Mouse (Mus musculus): ENCODE results near the gene Ccdc12. TPM values are rescaled to one million over a fixed set of nuclear protein-coding genes. Genes with fewer than 3 reads are reported as not detected.

Ccdc12 gene
- total and polyA plus RNA-seq, 3 experiments: 85.2 to 104 (median 97.8) TPM

GRCm38 (mm10) chr9:110746238-110746637 is 89.9 kb downstream of the Ccdc12 start:
- Histone ChIP-seq H3K36me3 (replicated peaks in 1 of 2; ENCODE audit: control insufficient read depth in 1 of 2, insufficient read depth in 1 of 2, low read length in 1 of 2) (no peaks in the 10 kb centered on the region), H3K79me2 (replicated peaks; ENCODE audit: control insufficient read depth, extremely low read depth, insufficient read depth, poor library complexity, severe bottlenecking) (no peaks in the 10 kb centered on the region), H3K4me2 (ENCODE audit: insufficient read depth, low read depth, poor library complexity, severe bottlenecking) (no peak overlapping the region), H3K9me3 (replicated peaks; ENCODE audit: low read length) (no peaks in the 10 kb centered on the region), H3K27me3 (replicated peaks) (peaks cover 92% of the 10 kb centered on the region), H3K4me3 (replicated peaks in 1 of 3; ENCODE audit: low read depth in 2 of 3, low read length in 2 of 3, poor library complexity in 1 of 3) (no peak overlapping the region), H3K27ac (ENCODE audit: insufficient read depth, low read depth) (no peak overlapping the region), H3K9ac (ENCODE audit: insufficient read depth, low read depth) (no peak overlapping the region), H3K4me1 (ENCODE audit: control insufficient read depth in 1 of 2, insufficient read depth in 2 of 2) (peaks cover 2 to 4% of the 10 kb centered on the region in 2 experiments; a peak in 1 of 4 replicates)
- dilution Hi-C loops (cut with MboI; ENCODE audit: extremely low pct_ligation_motif_present, extremely low pct_unique_long_range_greater_than_20kb, low sequenced_read_pairs): no loop called here
- TF ChIP-seq ZKSCAN1 (IDR thresholded peaks at IDR 0.05; ENCODE audit: borderline replicate concordance, low read depth, low read length): no peak
- TF ChIP-seq MAFK (IDR thresholded peaks at IDR 0.05; ENCODE audit: insufficient replicate concordance, low read length): no peak
- TF ChIP-seq CTCF (conservative IDR thresholded peaks at IDR 0.05 in 1 of 2, IDR thresholded peaks at IDR 0.05 in 1 of 2; ENCODE audit: low read depth in 2 of 2, low read length in 2 of 2): no peak
- TF ChIP-seq USF1 (IDR thresholded peaks at IDR 0.05; ENCODE audit: low read depth, low read length): no peak
- TF ChIP-seq PAX5 (IDR thresholded peaks at IDR 0.05; ENCODE audit: low read length): no peak
- TF ChIP-seq JUND (conservative IDR thresholded peaks at IDR 0.05; ENCODE audit: low read depth, low read length): no peak
- TF ChIP-seq RAD21 (IDR thresholded peaks at IDR 0.05; ENCODE audit: low read depth, low read length): no peak
- TF ChIP-seq ETS1 (conservative IDR thresholded peaks at IDR 0.05; ENCODE audit: low read depth, low read length): no peak
- TF ChIP-seq CHD1 (IDR thresholded peaks at IDR 0.05; ENCODE audit: low read depth, low read length): no peak
- TF ChIP-seq RCOR1 (conservative IDR thresholded peaks at IDR 0.05; ENCODE audit: low read depth, low read length): no peak
- TF ChIP-seq USF2 (conservative IDR thresholded peaks at IDR 0.05; ENCODE audit: low read depth, low read length): no peak
- TF ChIP-seq BHLHE40 (IDR thresholded peaks at IDR 0.05; ENCODE audit: low read depth, low read length): no peak
- no peak for TF ChIP-seq GABPA (IDR thresholded peaks at IDR 0.05; ENCODE audit: insufficient replicate concordance, low read depth, low read length)
- in situ Hi-C loops (cut with MboI; ENCODE audit: low pct_ligation_motif_present, low pct_unique_long_range_greater_than_20kb, low sequenced_read_pairs): no loop called here
- no peak for DNase-seq (ENCODE audit: extremely low read depth)

GRCm38 (mm10) chr9:110746961-110747360 is 90.7 kb downstream of the Ccdc12 start, which contains the start of gene Pth1r:
Gene Pth1r, minus strand, starts transcription at chr9:110747145.
- Histone ChIP-seq H3K27ac (ENCODE audit: insufficient read depth, low read depth) (no peak within 1 kb of the TSS), H3K79me2 (replicated peaks; ENCODE audit: control insufficient read depth, extremely low read depth, insufficient read depth, poor library complexity, severe bottlenecking) (no peaks in the 10 kb centered on the region), H3K4me1 (ENCODE audit: control insufficient read depth in 1 of 2, insufficient read depth in 2 of 2) (peaks cover 2 to 4% of the 10 kb centered on the region in 2 experiments; a peak in 1 of 4 replicates), H3K4me2 (ENCODE audit: insufficient read depth, low read depth, poor library complexity, severe bottlenecking) (no peak within 1 kb of the TSS), H3K9me3 (replicated peaks; ENCODE audit: low read length) (no peaks in the 10 kb centered on the region), H3K4me3 (replicated peaks in 1 of 3; ENCODE audit: low read depth in 2 of 3, low read length in 2 of 3, poor library complexity in 1 of 3) (no peak within 1 kb of the TSS), H3K9ac (ENCODE audit: insufficient read depth, low read depth) (no peak within 1 kb of the TSS), H3K27me3 (replicated peaks) (peaks cover 92% of the 10 kb centered on the region), H3K36me3 (replicated peaks in 1 of 2; ENCODE audit: control insufficient read depth in 1 of 2, insufficient read depth in 1 of 2, low read length in 1 of 2) (no peaks in the 10 kb centered on the region)
- dilution Hi-C loops (cut with MboI; ENCODE audit: extremely low pct_ligation_motif_present, extremely low pct_unique_long_range_greater_than_20kb, low sequenced_read_pairs): no loop called here
- TF ChIP-seq NELFE (IDR thresholded peaks at IDR 0.05; ENCODE audit: low read depth, low read length) (no peak), ZNF384 (IDR thresholded peaks at IDR 0.05; ENCODE audit: low read depth, low read length) (no peak), CHD2 (IDR thresholded peaks at IDR 0.05; ENCODE audit: low read length) (no peak), RAD21 (IDR thresholded peaks at IDR 0.05; ENCODE audit: low read depth, low read length) (no peak), KAT2A (IDR thresholded peaks at IDR 0.05; ENCODE audit: insufficient replicate concordance, low read length) (no peak), POLR2AphosphoS2 (IDR thresholded peaks at IDR 0.05; ENCODE audit: low read depth, low read length) (no peak)
- DNase-seq (ENCODE audit: extremely low read depth): no peak
- in situ Hi-C loops (cut with MboI; ENCODE audit: low pct_ligation_motif_present, low pct_unique_long_range_greater_than_20kb, low sequenced_read_pairs): no loop called here

Measured in CH12.LX (cell line).